Mouse (Mus musculus) midbrain, embryonic 16.5 days (tissue): ENCODE data around the gene Azin2. TPM values are rescaled to one million over a fixed set of nuclear protein-coding genes. Genes with fewer than 3 reads are reported as not detected.

Experiments used
- ATAC-seq: fragments of 200-750 bp; cut with Nextera tagmentation; 2 replicates; pipeline ENCODE4 v1.8.0; 2017; ENCODE audit warnings: moderate TSS enrichment
- H3K27ac ChIP-seq: fragments of 300-500 bp; sonication (generic); 2 replicates; pipeline ENCODE4 v1.5.1; 2014; ENCODE audit warnings: mild to moderate bottlenecking, low read length, mixed read lengths
- H3K27me3 ChIP-seq: fragments of 300-500 bp; sonication (generic); 2 replicates; pipeline ENCODE4 v1.6.1; 2014; ENCODE audit warnings: low read depth, low read length, mixed read lengths; ENCODE audit not compliant: control insufficient read depth, insufficient read depth
- H3K36me3 ChIP-seq: fragments of 300-500 bp; sonication (generic); 2 replicates; pipeline ENCODE4 v1.6.1; 2014; ENCODE audit warnings: mild to moderate bottlenecking, low read length, moderate library complexity, mixed read lengths; ENCODE audit not compliant: control insufficient read depth, insufficient read depth
- H3K4me1 ChIP-seq: fragments of 300-500 bp; sonication (generic); 2 replicates; pipeline ENCODE4 v1.6.1; 2014; ENCODE audit warnings: mild to moderate bottlenecking, low read length, mixed read lengths; ENCODE audit not compliant: control insufficient read depth, insufficient read depth
- H3K4me2 ChIP-seq: fragments of 300-500 bp; sonication (generic); 2 replicates; pipeline ENCODE4 v1.6.1; 2014; ENCODE audit warnings: mild to moderate bottlenecking, low read length, mixed read lengths
- H3K4me3 ChIP-seq: fragments of 300-500 bp; sonication (generic); 2 replicates; pipeline ENCODE4 v1.5.1; 2014; ENCODE audit warnings: low read depth, mild to moderate bottlenecking, low read length, moderate library complexity, mixed read lengths
- H3K9ac ChIP-seq: fragments of 300-500 bp; sonication (generic); 2 replicates; pipeline ENCODE4 v1.6.1; 2014; ENCODE audit warnings: low read depth, low read length, mixed read lengths
- H3K9me3 ChIP-seq: fragments of 300-500 bp; sonication (generic); replicated peaks from 2 replicates; pipeline ENCODE4 v1.6.1; 2014; ENCODE audit warnings: mild to moderate bottlenecking, low read length, mixed read lengths; ENCODE audit not compliant: control insufficient read depth, poor library complexity, severe bottlenecking
- WGBS: fragments of 180-500 bp; shearing (Covaris S2); extraction: QIAGEN DNeasy Blood & Tissue Kit; methylation state at CpG from one replicate; pipeline ENCODE4 v1.1.7; 2014; 5-methylcytosine and 5-hydroxymethylcytosine counted together
- polyA plus RNA-seq: library from polyadenylated mRNA; unstranded; fragments of >200 nt; fragmentation: Nextera tagmentation; extraction: Ambion mirVana; gene quantifications from 2 replicates; pipeline ENCODE4 v1.2.1, GENCODE M21; 2015

Azin2 gene
- polyA plus RNA-seq, 1 experiment from 2014 or later: 20.2 TPM

GRCm38 (mm10) chr4:128932783-128933182 lies 29.5 kb downstream of the Azin2 start:
- Histone ChIP-seq H3K9me3 (no peaks in the 10 kb centered on the region), H3K4me3 (no peak overlapping the region), H3K4me1 (no peaks in the 10 kb centered on the region), H3K4me2 (no peak overlapping the region), H3K27me3 (no peaks in the 10 kb centered on the region), H3K27ac (no peak overlapping the region), H3K9ac (no peak overlapping the region), H3K36me3 (no peaks in the 10 kb centered on the region)
- 80% methylated on average over 7 of the region's 7 CpGs for WGBS
- no peak for ATAC-seq

GRCm38 (mm10) chr4:128924841-128925606 lies 37.2 kb downstream of the Azin2 start:
- Histone ChIP-seq H3K9ac (peak overlapping the region; percentile 70), H3K4me3 (peak overlapping the region; percentile 44), H3K27me3 (peaks cover 15% of the 10 kb centered on the region), H3K9me3 (no peaks in the 10 kb centered on the region), H3K4me1 (peaks cover 8% of the 10 kb centered on the region), H3K36me3 (no peaks in the 10 kb centered on the region), H3K27ac (peak overlapping the region; percentile 41; the same call in 1 of the 2 replicates), H3K4me2 (peak overlapping the region; percentile 88)
- 14% methylated on average over 36 of the region's 36 CpGs for WGBS
- ATAC-seq: peak; percentile 93

GRCm38 (mm10) chr4:128923603-128924002 lies 38.6 kb downstream of the Azin2 start:
- Histone ChIP-seq H3K9ac (no peak overlapping the region), H3K27me3 (peaks cover 15% of the 10 kb centered on the region), H3K27ac (no peak overlapping the region), H3K4me1 (peaks cover 8% of the 10 kb centered on the region), H3K9me3 (no peaks in the 10 kb centered on the region), H3K4me3 (no peak overlapping the region), H3K4me2 (no peak overlapping the region), H3K36me3 (no peaks in the 10 kb centered on the region)
- WGBS: 84% methylated on average over 3 of the region's 3 CpGs
- ATAC-seq: no peak

- no peak overlapping the region for H3K27ac ChIP-seq
- no peak overlapping the region for H3K4me3 ChIP-seq
- peaks cover 15% of the 10 kb centered on the region for H3K27me3 ChIP-seq
- ATAC-seq: no peak
- 38% methylated on average over 10 of the region's 10 CpGs for WGBS
- H3K36me3 ChIP-seq: no peaks in the 10 kb centered on the region
- no peaks in the 10 kb centered on the region for H3K9me3 ChIP-seq
- no peak overlapping the region for H3K4me2 ChIP-seq
- no peak overlapping the region for H3K9ac ChIP-seq
- no peaks in the 10 kb centered on the region for H3K4me1 ChIP-seq
Measured at GRCm38 (mm10) chr4:128919106-128919505, 43.1 kb downstream of the Azin2 start.

- H3K27me3 ChIP-seq: peaks cover 8% of the 10 kb centered on the region
- H3K4me2 ChIP-seq: no peak overlapping the region
- H3K27ac ChIP-seq: no peak overlapping the region
- no peak overlapping the region for H3K9ac ChIP-seq
- H3K4me1 ChIP-seq: no peaks in the 10 kb centered on the region
- no peak for ATAC-seq
- no peaks in the 10 kb centered on the region for H3K36me3 ChIP-seq
- H3K9me3 ChIP-seq: no peaks in the 10 kb centered on the region
- H3K4me3 ChIP-seq: no peak overlapping the region
- 70% methylated on average over 3 of the region's 3 CpGs for WGBS
Measured at GRCm38 (mm10) chr4:128918187-128918586, 44.1 kb downstream of the Azin2 start.

- Histone ChIP-seq H3K9me3 (no peaks in the 10 kb centered on the region), H3K27ac (no peak overlapping the region), H3K4me1 (no peaks in the 10 kb centered on the region), H3K4me3 (no peak overlapping the region), H3K27me3 (peaks cover 6% of the 10 kb centered on the region), H3K9ac (no peak overlapping the region), H3K36me3 (no peaks in the 10 kb centered on the region), H3K4me2 (no peak overlapping the region)
- 60% methylated on average over 6 of the region's 6 CpGs for WGBS
- ATAC-seq: no peak
Measured at GRCm38 (mm10) chr4:128917756-128918155, 44.5 kb downstream of the Azin2 start.

- Histone ChIP-seq H3K27ac (no peak overlapping the region), H3K27me3 (peaks cover 2% of the 10 kb centered on the region; the same call in 1 of the 2 replicates), H3K9me3 (no peaks in the 10 kb centered on the region), H3K4me1 (no peaks in the 10 kb centered on the region), H3K4me3 (no peak overlapping the region), H3K9ac (no peak overlapping the region), H3K36me3 (no peaks in the 10 kb centered on the region), H3K4me2 (no peak overlapping the region)
- 73% methylated on average over 3 of the region's 3 CpGs for WGBS
- no peak for ATAC-seq
Measured at GRCm38 (mm10) chr4:128917119-128917518, 45.1 kb downstream of the Azin2 start.

GRCm38 (mm10) chr4:128913794-128914193 lies 48.4 kb downstream of the Azin2 start:
- H3K27me3 ChIP-seq: no peaks in the 10 kb centered on the region
- no peak overlapping the region for H3K4me2 ChIP-seq
- H3K9ac ChIP-seq: no peak overlapping the region
- no peaks in the 10 kb centered on the region for H3K9me3 ChIP-seq
- H3K4me1 ChIP-seq: no peaks in the 10 kb centered on the region
- WGBS: 27% methylated on average over 4 of the region's 4 CpGs
- H3K36me3 ChIP-seq: peaks cover 5% of the 10 kb centered on the region
- ATAC-seq: no peak
- no peak overlapping the region for H3K27ac ChIP-seq
- no peak overlapping the region for H3K4me3 ChIP-seq

- Histone ChIP-seq H3K9ac (no peak overlapping the region), H3K9me3 (no peaks in the 10 kb centered on the region), H3K4me1 (no peaks in the 10 kb centered on the region), H3K27ac (no peak overlapping the region), H3K4me2 (no peak overlapping the region), H3K27me3 (no peaks in the 10 kb centered on the region), H3K36me3 (peaks cover 5% of the 10 kb centered on the region), H3K4me3 (no peak overlapping the region)
- 93% methylated on average over 10 of the region's 10 CpGs for WGBS
- ATAC-seq: no peak
Measured at GRCm38 (mm10) chr4:128912085-128912484, 50.2 kb downstream of the Azin2 start.
